Mouse (Mus musculus) thymus, adult 2 months (tissue): Measurements from ENCODE around the gene Gsn. TPM values are rescaled to one million over a fixed set of nuclear protein-coding genes. Genes with fewer than 3 reads are reported as not detected.
A peak's percentile ranks its signal among the peaks of the same experiment; 100 is the strongest.

Experiments used
- DNase-seq: peaks from one replicate; pipeline ENCODE4 v3.0.0; 2021
- H3K27ac ChIP-seq: fragments of 200-500 bp; 2 replicates; pipeline ENCODE4 v1.5.1; 2012; ENCODE audit warnings: low read length, control low read depth; ENCODE audit not compliant: control insufficient read depth, insufficient read depth
- H3K27me3 ChIP-seq: fragments of 200-500 bp; 2 replicates; pipeline ENCODE4 v1.6.1; 2012; ENCODE audit warnings: mild to moderate bottlenecking, low read length, moderate library complexity, mixed read lengths; ENCODE audit not compliant: control insufficient read depth, insufficient read depth
- H3K36me3 ChIP-seq: fragments of 200-500 bp; 2 replicates; pipeline ENCODE4 v1.6.1; 2012; ENCODE audit warnings: mild to moderate bottlenecking, low read length, moderate library complexity; ENCODE audit not compliant: control insufficient read depth, insufficient read depth
- H3K4me1 ChIP-seq: fragments of 200-500 bp; replicated peaks from 2 replicates; pipeline ENCODE4 v1.6.1; 2012; ENCODE audit warnings: low read length; ENCODE audit not compliant: control insufficient read depth, insufficient read depth
- H3K4me3 ChIP-seq: fragments of 200-500 bp; 2 replicates; pipeline ENCODE4 v1.5.1; 2012; ENCODE audit warnings: mild to moderate bottlenecking, low read length, control low read depth, moderate library complexity; ENCODE audit not compliant: control insufficient read depth, insufficient read depth
- CTCF ChIP-seq: fragments of 200-500 bp; IDR thresholded peaks from 2 replicates; pipeline ENCODE4 v1.5.1; 2012; ENCODE audit warnings: mild to moderate bottlenecking, control low read depth, low read length, moderate library complexity, borderline replicate concordance; ENCODE audit not compliant: control insufficient read depth, poor library complexity, insufficient read depth; ENCODE audit errors: extremely low read depth
- POLR2A ChIP-seq: fragments of 200-500 bp; IDR thresholded peaks from 2 replicates; pipeline ENCODE4 v1.6.1; 2012; ENCODE audit warnings: mild to moderate bottlenecking, low read length, control low read depth, moderate library complexity; ENCODE audit not compliant: control insufficient read depth, poor library complexity, insufficient read depth; ENCODE audit errors: extremely low read depth
- WGBS: fragments of 180-500 bp; shearing (Covaris S2); methylation state at CpG from one replicate; pipeline ENCODE4 v1.1.7; 2018; 5-methylcytosine and 5-hydroxymethylcytosine counted together
- polyA plus RNA-seq: library from polyadenylated mRNA; depleted of rRNA; stranded (reverse); fragments of >200 nt; gene quantifications from 2 replicates; pipeline ENCODE4 v1.2.3, GENCODE M21; 2012

Gene Gsn
- polyA plus RNA-seq, 1 experiment, result 535 TPM

DNA sequence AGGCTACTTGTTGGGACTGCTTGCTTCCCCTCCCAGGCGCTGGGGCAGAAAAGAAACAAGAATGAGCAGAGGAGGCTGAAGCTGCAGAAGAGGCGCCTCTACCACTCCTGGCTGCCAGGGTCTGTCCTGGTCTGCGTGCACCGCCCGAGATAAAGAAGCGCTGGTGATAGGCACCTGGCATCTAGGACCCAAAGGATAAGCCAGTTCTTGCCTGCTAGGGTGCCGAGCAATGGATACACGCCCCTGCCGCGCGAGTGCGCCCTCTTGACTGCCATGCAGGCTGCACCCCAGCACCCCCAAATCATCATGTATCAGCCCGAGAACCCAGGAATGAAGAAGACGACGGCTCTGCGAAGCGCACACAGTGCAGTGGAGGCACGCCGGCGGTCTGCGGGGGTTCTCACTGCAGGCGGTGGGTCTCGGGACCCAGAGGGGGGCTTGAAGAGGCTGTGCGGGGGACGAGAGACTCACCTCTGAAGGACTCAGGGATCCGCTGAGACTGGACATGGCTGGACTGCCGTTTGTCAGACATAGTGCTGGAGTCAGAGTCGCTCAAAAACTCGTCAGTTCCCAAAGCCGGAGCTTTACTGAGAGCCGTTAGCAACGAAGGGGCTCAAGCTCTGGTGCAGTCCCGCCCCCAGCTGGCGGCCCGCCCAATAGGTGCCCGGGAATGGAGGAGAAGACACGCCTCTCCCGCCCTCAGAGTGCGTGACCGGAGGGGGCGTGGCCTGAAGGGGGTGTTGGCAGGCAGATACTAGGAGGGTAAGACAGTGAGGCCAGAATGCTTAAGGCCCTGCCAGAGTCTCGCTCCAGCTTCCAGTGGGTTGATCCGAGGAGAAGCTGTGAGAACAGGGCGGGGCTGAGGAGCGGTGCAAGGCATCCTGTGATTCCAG is 80.5 kb downstream of the Gsn start, which contains the start of gene Stom:
Gene Stom (minus strand): TSS at position 589 of the 893 bp plus-strand sequence.
- peak; percentile 100 for DNase-seq
- Histone ChIP-seq H3K27ac (peak within 1 kb of the TSS; percentile 52), H3K36me3 (no peaks in the 10 kb centered on the region), H3K4me1 (peaks cover 9% of the 10 kb centered on the region), H3K27me3 (no peaks in the 10 kb centered on the region), H3K4me3 (peak within 1 kb of the TSS; percentile 61)
- WGBS, result 1% methylated on average over 45 of the region's 45 CpGs
- peak; percentile 35; the same call in 1 of the 2 replicates for TF ChIP-seq POLR2A
- peak; percentile 21; the same call in 1 of the 2 replicates for TF ChIP-seq CTCF

- WGBS, result 86% methylated on average over 10 of the region's 10 CpGs
- H3K36me3 ChIP-seq, result no peaks in the 10 kb centered on the region
- H3K27me3 ChIP-seq, result no peaks in the 10 kb centered on the region
- H3K4me1 ChIP-seq, result peaks cover 9% of the 10 kb centered on the region
- H3K4me3 ChIP-seq, result no peak overlapping the region
- no peak for DNase-seq
- TF ChIP-seq POLR2A (no peak), CTCF (no peak)
- no peak overlapping the region for H3K27ac ChIP-seq
These were observed 81.2 kb downstream of the Gsn start for GRCm38 (mm10) chr2:35337419-35337818.

DNA sequence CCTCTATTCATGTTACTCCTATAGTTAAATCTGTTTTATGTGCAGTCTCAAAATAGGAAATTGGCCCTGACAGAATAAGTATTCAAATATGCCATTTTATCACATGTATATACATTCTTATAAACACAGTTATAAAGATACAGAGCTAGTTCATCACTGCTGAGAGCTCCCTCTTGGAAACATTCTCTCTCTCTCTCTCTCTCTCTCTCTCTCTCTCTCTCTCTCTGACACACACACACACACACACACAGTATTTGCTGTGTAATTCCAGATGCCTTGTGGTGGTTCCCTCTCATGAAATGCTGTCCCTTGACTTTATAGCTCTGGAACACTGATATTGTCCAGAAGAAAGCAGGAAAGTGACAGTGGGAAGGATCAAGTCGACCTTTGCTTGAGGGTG is 81.9 kb downstream of the Gsn start:
- Histone ChIP-seq H3K4me1 (peaks cover 9% of the 10 kb centered on the region), H3K27me3 (no peaks in the 10 kb centered on the region), H3K36me3 (no peaks in the 10 kb centered on the region), H3K4me3 (no peak overlapping the region), H3K27ac (no peak overlapping the region)
- 76% methylated on average over 1 of the region's 1 CpGs for WGBS
- TF ChIP-seq POLR2A (no peak), CTCF (no peak)
- no peak for DNase-seq

DNA sequence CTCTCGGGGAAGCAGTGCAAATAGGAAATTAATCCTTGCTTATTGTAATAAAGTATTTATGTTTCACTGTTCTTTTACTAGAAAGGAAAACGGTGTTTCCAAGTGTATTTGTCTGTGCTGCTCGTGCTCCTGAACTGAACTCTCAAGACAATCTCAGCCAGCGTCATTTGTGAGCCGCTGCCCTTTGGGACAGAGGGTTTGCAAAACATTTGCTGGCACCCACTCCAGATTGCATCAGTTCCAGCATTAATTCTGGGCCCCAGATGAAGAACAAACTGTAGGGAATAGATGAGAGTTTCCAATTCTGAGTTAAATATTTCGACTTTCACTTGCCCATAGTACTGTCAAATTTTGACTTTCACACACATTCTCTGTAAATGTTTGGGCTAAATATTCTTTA is 82.5 kb downstream of the Gsn start:
- Histone ChIP-seq H3K27me3 (no peaks in the 10 kb centered on the region), H3K27ac (no peak overlapping the region), H3K4me1 (peaks cover 9% of the 10 kb centered on the region), H3K36me3 (no peaks in the 10 kb centered on the region), H3K4me3 (no peak overlapping the region)
- no peak for DNase-seq
- TF ChIP-seq POLR2A (no peak), CTCF (no peak)
- 90% methylated on average over 6 of the region's 6 CpGs for WGBS

DNA sequence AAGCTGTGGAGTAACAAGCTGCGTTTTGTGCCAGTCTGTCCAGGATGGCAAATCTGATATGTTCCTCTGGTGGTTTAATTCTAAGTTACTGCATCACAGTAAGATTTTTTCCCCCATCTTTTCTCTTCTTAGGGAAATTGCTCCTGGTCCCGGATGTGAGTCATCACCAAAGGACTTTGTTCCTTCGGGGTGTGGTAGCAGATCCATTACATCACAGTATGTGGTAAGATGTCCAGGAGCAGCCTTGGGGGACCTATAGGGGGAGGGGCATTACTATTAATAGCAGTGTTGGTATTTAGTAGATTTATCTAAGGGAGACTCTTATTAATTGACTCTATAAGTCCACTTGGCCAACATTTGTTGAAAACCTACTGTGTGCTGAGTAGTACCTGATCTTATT is 86.4 kb downstream of the Gsn start:
- Histone ChIP-seq H3K36me3 (no peaks in the 10 kb centered on the region), H3K27ac (no peak overlapping the region), H3K27me3 (no peaks in the 10 kb centered on the region), H3K4me1 (no peaks in the 10 kb centered on the region), H3K4me3 (no peak overlapping the region)
- no peak for DNase-seq
- 70% methylated on average over 3 of the region's 3 CpGs for WGBS
- TF ChIP-seq POLR2A (no peak), CTCF (no peak)

DNA sequence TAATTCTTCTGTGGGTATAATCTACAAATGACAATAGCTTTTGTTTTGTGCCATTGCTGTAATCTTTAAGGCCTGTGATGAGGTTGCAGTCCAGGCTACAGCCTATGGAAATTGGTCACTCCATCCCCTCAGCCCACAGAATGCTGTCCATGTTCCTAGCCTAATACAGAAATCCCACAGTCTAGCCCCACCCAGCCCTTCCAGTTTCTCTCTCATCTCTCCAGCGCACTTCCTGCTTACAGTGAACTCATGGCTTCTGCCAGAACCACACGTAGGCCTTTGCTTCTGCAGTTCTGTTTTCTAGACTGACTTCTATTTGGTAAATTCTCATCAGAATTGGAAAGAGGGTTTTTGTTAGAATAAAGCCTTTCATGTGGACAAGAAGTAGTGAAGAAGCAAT is 89.8 kb downstream of the Gsn start:
- no peak for DNase-seq
- Histone ChIP-seq H3K27me3 (no peaks in the 10 kb centered on the region), H3K4me3 (no peak overlapping the region), H3K36me3 (no peaks in the 10 kb centered on the region), H3K4me1 (no peaks in the 10 kb centered on the region), H3K27ac (no peak overlapping the region)
- TF ChIP-seq CTCF (no peak), POLR2A (no peak)
- 24% methylated on average over 2 of the region's 2 CpGs for WGBS
